Mouse (Mus musculus): ENCODE data around the gene Cd244a.
A peak's percentile ranks its signal among the peaks of the same experiment; 100 is the strongest.

The Cd244a gene

DNA sequence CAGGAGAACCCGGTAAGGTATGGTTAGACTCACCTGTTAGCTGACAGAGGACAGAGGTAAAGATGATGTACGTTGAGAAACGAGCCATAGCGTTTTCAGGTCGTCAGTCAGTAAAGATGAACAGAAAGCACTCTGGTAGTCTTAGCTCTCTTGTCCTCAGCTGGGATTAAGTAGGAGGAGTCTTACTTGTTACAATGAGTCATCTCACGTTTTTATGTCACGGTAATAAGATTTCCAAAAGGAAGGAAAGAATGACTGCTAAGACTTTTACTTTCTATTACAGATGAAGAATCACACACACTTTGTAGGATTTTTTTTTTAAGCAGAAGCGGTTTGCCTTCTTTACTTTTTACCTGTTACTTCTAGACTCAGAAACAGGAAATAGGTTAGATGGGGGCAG is 89.8 kb downstream of the Cd244a start:
- DNase-seq (ENCODE audit: low spot score in 2 of 2) = no peak

DNA sequence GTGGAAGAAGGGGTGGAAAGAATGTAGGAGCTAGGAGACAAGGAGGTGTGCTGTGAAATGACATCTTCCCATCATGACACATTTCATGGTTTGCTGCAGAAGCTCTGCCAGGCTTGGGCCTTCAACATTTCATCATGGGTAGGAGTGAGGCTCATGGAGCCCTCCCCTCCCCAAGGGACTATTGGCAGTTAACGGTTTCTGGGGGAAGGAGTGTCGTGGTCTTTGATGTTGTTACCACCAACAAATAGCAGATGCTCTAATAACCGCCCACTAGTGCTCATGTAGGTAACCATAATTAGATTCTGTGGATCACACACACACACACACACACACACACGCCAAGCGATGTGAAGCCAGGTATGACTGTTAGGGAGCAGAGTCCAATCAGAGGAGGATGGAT is 93.7 kb downstream of the Cd244a start, which contains the start of gene Slamf7:
TSS of gene Slamf7 (minus strand) at position 302 of the 400 bp plus-strand sequence.
- no peak for DNase-seq (ENCODE audit: low spot score in 2 of 2)

DNA sequence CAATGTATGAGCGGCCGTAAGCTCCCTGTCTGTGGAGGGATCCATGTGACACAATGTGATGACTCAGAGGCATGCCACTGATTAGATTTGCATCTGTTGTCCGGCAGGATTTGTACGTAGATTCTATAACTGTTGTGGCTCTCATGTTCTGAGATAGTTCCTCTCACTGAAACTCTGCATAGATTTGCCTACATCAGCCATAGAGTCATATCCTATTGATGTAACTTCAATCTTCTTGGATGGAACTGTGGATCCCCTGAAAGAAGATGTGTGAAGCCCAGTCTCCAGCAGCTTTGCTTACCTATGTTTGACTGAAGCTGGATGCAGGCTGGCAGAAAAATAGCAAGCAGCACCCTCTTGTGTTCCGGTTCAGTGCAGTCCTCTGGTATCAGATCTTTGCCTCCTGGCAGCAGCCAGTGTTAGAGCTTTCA is 99.6 kb downstream of the Cd244a start:
- peak in 1 of 2 experiments; percentile 7 for DNase-seq (ENCODE audit: low spot score in 2 of 2)
